Mouse (Mus musculus): ENCODE results near the gene Map3k14. TPM values are rescaled to one million over a fixed set of nuclear protein-coding genes. Genes with fewer than 3 reads are reported as not detected.
A peak's percentile ranks its signal among the peaks of the same experiment; 100 is the strongest.

Map3k14 gene
- total and polyA plus RNA-seq, 2 experiments from 2014 or later = 0.77 to 3.2 TPM

- peaks cover 8% of the 10 kb centered on the region for H3K4me1 ChIP-seq (ENCODE audit: insufficient read depth)
- ATAC-seq = no peak
- H3K36me3 ChIP-seq (ENCODE audit: insufficient read depth) = no peaks in the 10 kb centered on the region
- no peak overlapping the region for H3K4me3 ChIP-seq (ENCODE audit: low read depth, low read length)
- H3K27ac ChIP-seq (ENCODE audit: low read depth, low read length) = no peak overlapping the region
- H3K9me3 ChIP-seq (ENCODE audit: low read length) = no peaks in the 10 kb centered on the region
- 93% methylated on average over 4 of the region's 4 CpGs for WGBS
- no peaks in the 10 kb centered on the region for H3K27me3 ChIP-seq (ENCODE audit: insufficient read depth, low read length)
- no peak for DNase-seq
- TF ChIP-seq CTCF (IDR thresholded peaks at IDR 0.05; ENCODE audit: low read depth) = no peak
- no peak overlapping the region for H3K9ac ChIP-seq
- H3K4me2 ChIP-seq (ENCODE audit: low read depth) = no peak overlapping the region
Observed at GRCm38 (mm10) chr11:103257938-103258481, 9.3 kb downstream of the Map3k14 start.

GRCm38 (mm10) chr11:103253605-103254004 is 13.7 kb downstream of the Map3k14 start:
- WGBS = 90% methylated on average over 5 of the region's 5 CpGs
- no peak overlapping the region for H3K27ac ChIP-seq (ENCODE audit: low read depth, low read length)
- DNase-seq = no peak

GRCm38 (mm10) chr11:103252380-103252779 is 14.9 kb downstream of the Map3k14 start:
- no peak overlapping the region for H3K4me3 ChIP-seq (ENCODE audit: low read depth, low read length)
- no peak overlapping the region for H3K9ac ChIP-seq
- no peak for TF ChIP-seq CTCF (IDR thresholded peaks at IDR 0.05; ENCODE audit: low read depth)
- 86% methylated on average over 5 of the region's 5 CpGs for WGBS
- no peak for ATAC-seq
- no peak overlapping the region for H3K27ac ChIP-seq (ENCODE audit: low read depth, low read length)
- no peaks in the 10 kb centered on the region for H3K27me3 ChIP-seq (ENCODE audit: insufficient read depth, low read length)
- DNase-seq = no peak
- H3K9me3 ChIP-seq (ENCODE audit: low read length) = no peaks in the 10 kb centered on the region
- H3K4me2 ChIP-seq (ENCODE audit: low read depth) = no peak overlapping the region
- no peaks in the 10 kb centered on the region for H3K36me3 ChIP-seq (ENCODE audit: insufficient read depth)
- peaks cover 3% of the 10 kb centered on the region; the same call in 1 of the 2 replicates for H3K4me1 ChIP-seq (ENCODE audit: insufficient read depth)

More at GRCm38 (mm10) chr11:103253605-103254004, 13.7 kb downstream of the Map3k14 start:
- no peak for ATAC-seq
- H3K27me3 ChIP-seq (ENCODE audit: insufficient read depth, low read length) = no peaks in the 10 kb centered on the region
- no peaks in the 10 kb centered on the region for H3K9me3 ChIP-seq (ENCODE audit: low read length)
- no peaks in the 10 kb centered on the region for H3K36me3 ChIP-seq (ENCODE audit: insufficient read depth)
- no peak overlapping the region for H3K9ac ChIP-seq
- no peak for TF ChIP-seq CTCF (IDR thresholded peaks at IDR 0.05; ENCODE audit: low read depth)
- 0 out of 2 replicates have a peak, but pooled peaks cover 3% of the 10 kb centered on the region for H3K4me1 ChIP-seq (ENCODE audit: insufficient read depth)
- no peak overlapping the region for H3K4me3 ChIP-seq (ENCODE audit: low read depth, low read length)
- H3K4me2 ChIP-seq (ENCODE audit: low read depth) = no peak overlapping the region

DNA sequence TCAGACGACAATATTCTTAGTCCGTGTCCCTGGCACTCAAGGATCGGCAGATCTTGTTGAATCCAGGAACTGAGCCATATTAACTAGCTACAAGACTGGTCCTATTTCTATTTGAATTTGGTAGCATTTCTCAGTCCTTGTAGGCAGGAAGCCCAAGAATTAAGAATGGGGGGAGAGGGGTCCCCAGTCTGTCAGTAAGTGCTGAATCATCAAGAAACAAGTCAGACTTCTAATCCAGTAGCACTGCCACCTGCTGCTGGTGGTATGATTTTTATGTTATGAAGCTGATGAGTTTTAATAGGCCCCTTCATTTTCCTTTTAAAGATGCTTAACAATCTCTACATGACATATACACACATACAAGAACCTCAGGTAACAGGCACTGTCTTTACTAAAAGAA is 16.9 kb downstream of the Map3k14 start:
- Histone ChIP-seq H3K27me3 (ENCODE audit: insufficient read depth, low read length) (no peaks in the 10 kb centered on the region), H3K9ac (no peak overlapping the region), H3K9me3 (ENCODE audit: low read length) (no peaks in the 10 kb centered on the region), H3K27ac (ENCODE audit: low read depth, low read length) (no peak overlapping the region), H3K4me2 (ENCODE audit: low read depth) (no peak overlapping the region), H3K4me1 (ENCODE audit: insufficient read depth) (no peaks in the 10 kb centered on the region; the same call in 1 of the 2 replicates), H3K4me3 (ENCODE audit: low read depth, low read length) (no peak overlapping the region), H3K36me3 (ENCODE audit: insufficient read depth) (no peaks in the 10 kb centered on the region)
- 85% methylated on average over 3 of the region's 3 CpGs for WGBS
- no peak for ATAC-seq
- no peak for TF ChIP-seq CTCF (IDR thresholded peaks at IDR 0.05; ENCODE audit: low read depth)
- no peak for DNase-seq

DNA sequence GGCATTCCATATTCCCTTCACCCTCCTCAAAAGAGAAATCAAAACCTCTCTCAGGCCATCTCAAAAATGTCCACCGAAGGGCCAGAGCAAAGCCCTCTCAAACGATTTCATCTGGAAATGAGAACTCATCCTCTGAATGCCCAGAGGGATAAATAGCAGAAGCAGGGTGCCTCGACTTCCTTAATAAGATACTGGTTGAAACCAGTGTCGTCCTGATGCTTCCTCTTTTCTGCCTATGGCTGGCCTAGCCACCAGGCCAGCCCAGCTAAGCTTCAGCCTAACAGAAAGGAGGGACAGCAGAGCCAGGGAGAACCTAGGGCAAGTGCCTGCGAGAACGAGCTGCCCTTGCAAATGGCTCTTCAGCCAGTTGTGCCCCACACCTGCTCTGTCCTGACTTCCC is 17.8 kb downstream of the Map3k14 start:
- WGBS = 71% methylated on average over 6 of the region's 6 CpGs
- DNase-seq = no peak
- no peaks in the 10 kb centered on the region; the same call in 1 of the 2 replicates for H3K4me1 ChIP-seq (ENCODE audit: insufficient read depth)
- H3K36me3 ChIP-seq (ENCODE audit: insufficient read depth) = no peaks in the 10 kb centered on the region
- ATAC-seq = no peak
- H3K27me3 ChIP-seq (ENCODE audit: insufficient read depth, low read length) = no peaks in the 10 kb centered on the region
- no peak for TF ChIP-seq CTCF (IDR thresholded peaks at IDR 0.05; ENCODE audit: low read depth)
- no peak overlapping the region for H3K27ac ChIP-seq (ENCODE audit: low read depth, low read length)
- no peak overlapping the region for H3K4me3 ChIP-seq (ENCODE audit: low read depth, low read length)
- H3K4me2 ChIP-seq (ENCODE audit: low read depth) = no peak overlapping the region
- no peaks in the 10 kb centered on the region for H3K9me3 ChIP-seq (ENCODE audit: low read length)
- no peak overlapping the region for H3K9ac ChIP-seq

DNA sequence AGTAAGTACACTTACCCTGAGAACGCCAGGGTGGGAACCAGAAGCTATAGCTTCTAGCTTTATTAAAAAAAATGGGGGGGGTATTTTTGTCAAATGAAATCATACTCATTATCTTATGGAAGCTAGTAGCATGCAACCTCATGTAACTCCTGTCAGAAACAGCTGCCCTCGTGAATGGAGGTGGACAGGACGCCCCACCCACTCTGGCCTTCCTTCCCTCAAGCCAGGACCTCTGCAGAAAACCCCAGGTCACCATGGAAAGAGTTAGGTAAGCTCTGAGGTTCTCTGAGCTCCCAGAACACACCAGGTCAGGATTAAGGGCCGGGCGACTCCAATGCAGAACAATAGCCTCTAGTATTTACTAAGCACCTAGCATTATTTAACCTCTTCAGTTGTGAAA is 18.4 kb downstream of the Map3k14 start:
- Histone ChIP-seq H3K9me3 (ENCODE audit: low read length) (no peaks in the 10 kb centered on the region), H3K4me2 (ENCODE audit: low read depth) (no peak overlapping the region), H3K9ac (no peak overlapping the region), H3K36me3 (ENCODE audit: insufficient read depth) (no peaks in the 10 kb centered on the region), H3K27ac (ENCODE audit: low read depth, low read length) (no peak overlapping the region), H3K27me3 (ENCODE audit: insufficient read depth, low read length) (no peaks in the 10 kb centered on the region), H3K4me3 (ENCODE audit: low read depth, low read length) (no peak overlapping the region), H3K4me1 (ENCODE audit: insufficient read depth) (no peaks in the 10 kb centered on the region; the same call in 1 of the 2 replicates)
- 69% methylated on average over 5 of the region's 5 CpGs for WGBS
- DNase-seq (no peak), ATAC-seq (no peak)
- TF ChIP-seq CTCF (IDR thresholded peaks at IDR 0.05; ENCODE audit: low read depth) = no peak

DNA sequence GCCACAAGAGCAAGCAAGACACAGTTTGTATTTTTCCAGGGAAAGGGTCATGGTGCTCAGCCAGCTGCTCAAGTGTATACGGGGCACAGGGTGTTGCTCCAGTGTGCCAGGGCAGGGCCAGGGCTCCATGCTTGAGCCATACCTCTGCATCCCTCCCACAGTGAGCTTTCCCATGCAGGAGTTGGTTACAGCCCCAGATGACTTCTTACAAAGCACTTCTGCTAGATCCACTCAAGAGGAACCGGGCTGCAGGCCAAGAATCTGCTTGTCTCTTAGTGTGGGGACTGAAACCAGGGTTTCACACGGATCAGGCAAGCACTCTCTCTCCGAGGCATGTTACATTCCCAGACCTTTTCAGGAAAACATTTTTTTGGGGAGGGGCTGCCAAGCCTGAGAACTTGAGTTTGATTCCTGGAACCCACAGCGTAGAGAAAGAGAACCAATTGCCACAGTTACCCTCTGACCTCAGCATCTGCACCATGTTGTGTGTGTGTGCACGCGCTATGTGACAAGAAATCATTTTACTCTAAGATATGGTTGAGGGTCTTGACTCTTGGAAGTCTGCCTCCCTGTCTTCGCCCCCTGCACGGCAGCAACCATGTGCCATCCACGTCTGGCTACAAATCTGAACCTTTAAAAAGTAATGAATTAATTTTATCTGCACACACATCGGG is 19.6 kb downstream of the Map3k14 start:
- WGBS = 43% methylated on average over 11 of the region's 11 CpGs
- H3K27me3 ChIP-seq (ENCODE audit: insufficient read depth, low read length) = no peaks in the 10 kb centered on the region

More for the DNA sequence above, 19.6 kb downstream of the Map3k14 start:
- Histone ChIP-seq H3K9ac (no peak overlapping the region), H3K9me3 (ENCODE audit: low read length) (no peaks in the 10 kb centered on the region), H3K27ac (ENCODE audit: low read depth, low read length) (no peak overlapping the region; the same call in 1 of the 2 replicates), H3K4me2 (ENCODE audit: low read depth) (no peak overlapping the region), H3K36me3 (ENCODE audit: insufficient read depth) (no peaks in the 10 kb centered on the region), H3K4me1 (ENCODE audit: insufficient read depth) (no peaks in the 10 kb centered on the region; the same call in 1 of the 2 replicates), H3K4me3 (ENCODE audit: low read depth, low read length) (no peak overlapping the region)
- DNase-seq = peak; percentile 82
- TF ChIP-seq CTCF (IDR thresholded peaks at IDR 0.05; ENCODE audit: low read depth) = no peak
- ATAC-seq = peak; percentile 63; the same call in 1 of the 2 replicates

Data from forebrain, postnatal 0 days (tissue).